ENCODE assay signal across 7 mouse cellular contexts in genomic region chr6:116774954-116775675, GRCm38 (mm10). TPM values are rescaled to one million over a fixed set of nuclear protein-coding genes. Genes with fewer than 3 reads are reported as not detected.
A peak's percentile ranks its signal among the peaks of the same experiment; 100 is the strongest.
DNase-seq lines count a peak whose midpoint lies in the region; ATAC-seq and TF ChIP-seq lines count a peak whose summit lies in the region.

No protein-coding gene starts in this region.

- no peak for TF ChIP-seq RAD21 in MEL (IDR thresholded peaks at IDR 0.05; ENCODE audit: low read depth, low read length)

- H3K36me3 ChIP-seq in kidney, adult 2 months (ENCODE audit: control insufficient read depth, insufficient read depth, low read length): no peaks in the 10 kb centered on the region
- no peaks in the 10 kb centered on the region for H3K36me3 ChIP-seq in kidney, embryonic 16.5 days (ENCODE audit: insufficient read depth, low read length)
- H3K36me3 ChIP-seq in MEL (ENCODE audit: control insufficient read depth in 1 of 2, insufficient read depth in 2 of 2, low read length in 2 of 2): no peaks in the 10 kb centered on the region

- TF ChIP-seq EP300 in MEL (IDR thresholded peaks at IDR 0.05; ENCODE audit: low read depth in 1 of 2, low read length in 2 of 2): no peak

- no peaks in the 10 kb centered on the region for H3K9me3 ChIP-seq in kidney, embryonic 16.5 days (ENCODE audit: low read length)
- H3K9me3 ChIP-seq in MEL (replicated peaks; ENCODE audit: insufficient read depth, low read length): no peaks in the 10 kb centered on the region

- 65% methylated on average over 12 of the region's 12 CpGs for WGBS in kidney, adult 2 months
- 80% methylated on average over 12 of the region's 12 CpGs for WGBS in kidney, embryonic 16.5 days
- WGBS in lung, adult 2 months: 66% methylated on average over 12 of the region's 12 CpGs

- no peak overlapping the region for H3K9ac ChIP-seq in kidney, embryonic 16.5 days (replicated peaks; ENCODE audit: low read length)
- H3K9ac ChIP-seq in MEL (ENCODE audit: control insufficient read depth, low read depth, low read length, poor library complexity, severe bottlenecking): no peak overlapping the region

- no peaks in the 10 kb centered on the region for H3K4me1 ChIP-seq in kidney, adult 2 months (ENCODE audit: control insufficient read depth, insufficient read depth, low read length)
- no peaks in the 10 kb centered on the region for H3K4me1 ChIP-seq in kidney, embryonic 16.5 days (ENCODE audit: insufficient read depth, low read length)
- no peaks in the 10 kb centered on the region for H3K4me1 ChIP-seq in MEL (ENCODE audit: control insufficient read depth in 1 of 2, insufficient read depth in 2 of 2, low read length in 2 of 2)
- H3K4me1 ChIP-seq in embryonic fibroblast, embryonic 13.5 days (ENCODE audit: control insufficient read depth, insufficient read depth, low read length): peaks cover 3% of the 10 kb centered on the region; the same call in 1 of the 2 replicates
- no peaks in the 10 kb centered on the region for H3K4me1 ChIP-seq in lung, adult 2 months (ENCODE audit: control insufficient read depth, insufficient read depth, low read length)

- no peaks in the 10 kb centered on the region for H3K27me3 ChIP-seq in kidney, adult 2 months (replicated peaks; ENCODE audit: control insufficient read depth, insufficient read depth, low read length)
- H3K27me3 ChIP-seq in kidney, embryonic 16.5 days (ENCODE audit: insufficient read depth, low read length): no peaks in the 10 kb centered on the region
- no peaks in the 10 kb centered on the region for H3K27me3 ChIP-seq in MEL (ENCODE audit: control insufficient read depth in 1 of 2, insufficient read depth in 2 of 2, low read length in 2 of 2)

- ATAC-seq in kidney, embryonic 16.5 days (ENCODE audit: low FRiP score, low TSS enrichment): no peak
- no peak for ATAC-seq in monocyte, adult 5-6 weeks (replicated peaks; ENCODE audit: insufficient number of reproducible peaks, low FRiP score, low TSS enrichment, poor library complexity, severe bottlenecking)

- H3K4me3 ChIP-seq in kidney, adult 2 months (ENCODE audit: insufficient read depth, low read depth, low read length): no peak overlapping the region
- no peak overlapping the region for H3K4me3 ChIP-seq in kidney, embryonic 16.5 days (ENCODE audit: low read length)
- no peak overlapping the region for H3K4me3 ChIP-seq in MEL (ENCODE audit: control insufficient read depth in 1 of 2, insufficient read depth in 1 of 2, low read depth in 2 of 2, low read length in 2 of 2)
- no peak overlapping the region for H3K4me3 ChIP-seq in embryonic fibroblast, embryonic 13.5 days (ENCODE audit: insufficient read depth, low read length)
- H3K4me3 ChIP-seq in lung, adult 2 months (replicated peaks; ENCODE audit: extremely low read depth, low read depth, low read length): no peak overlapping the region

- DNase-seq in kidney, adult 2 months: peak; percentile 34
- DNase-seq in A20 (ENCODE audit: low read depth, low spot score) (peak; percentile 35), MEL (ENCODE audit: low read depth, low spot score) (no peak)
- peak; percentile 14 for DNase-seq in lung, adult 2 months

- H3K79me2 ChIP-seq in MEL (ENCODE audit: control insufficient read depth, insufficient read depth, low read length, poor library complexity): no peaks in the 10 kb centered on the region

- no peak overlapping the region for H3K4me2 ChIP-seq in kidney, embryonic 16.5 days (replicated peaks; ENCODE audit: low read depth, low read length)

- TF ChIP-seq CTCF in kidney, adult 2 months (conservative IDR thresholded peaks at IDR 0.05; ENCODE audit: insufficient read depth, insufficient read length, low read depth, low read length): peak; percentile 67
- TF ChIP-seq CTCF in MEL (IDR thresholded peaks at IDR 0.05 in 2 of 3, conservative IDR thresholded peaks at IDR 0.05 in 1 of 3; ENCODE audit: control insufficient read depth in 1 of 3, insufficient read depth in 1 of 3, low read depth in 2 of 3, low read length in 3 of 3, poor library complexity in 1 of 3, severe bottlenecking in 1 of 3): peak; percentile 12 to 45 (median 41); a peak in 4 of 6 replicates
- peak; percentile 20; the same call in 1 of the 2 replicates for TF ChIP-seq CTCF in embryonic fibroblast, embryonic 13.5 days (IDR thresholded peaks at IDR 0.05; ENCODE audit: borderline replicate concordance, insufficient read depth, low read length)
- peak; percentile 66 for TF ChIP-seq CTCF in lung, adult 2 months (IDR thresholded peaks at IDR 0.05; ENCODE audit: insufficient read depth, low read length)

- no peak overlapping the region for H3K27ac ChIP-seq in kidney, adult 2 months (ENCODE audit: insufficient read depth, low read depth, low read length)
- H3K27ac ChIP-seq in kidney, embryonic 16.5 days (ENCODE audit: low read length): no peak overlapping the region
- H3K27ac ChIP-seq in MEL (ENCODE audit: control insufficient read depth, low read depth, low read length): no peak overlapping the region
- no peak overlapping the region for H3K27ac ChIP-seq in embryonic fibroblast, embryonic 13.5 days (ENCODE audit: insufficient read depth, low read length)

- no peak for TF ChIP-seq POLR2A in kidney, adult 2 months (IDR thresholded peaks at IDR 0.05; ENCODE audit: low read depth, low read length)
- TF ChIP-seq POLR2A in MEL (IDR thresholded peaks at IDR 0.05; ENCODE audit: control insufficient read depth in 1 of 2, insufficient read depth in 1 of 2, low read depth in 1 of 2, low read length in 2 of 2, poor library complexity in 1 of 2): no peak
- no peak for TF ChIP-seq POLR2A in embryonic fibroblast, embryonic 13.5 days (IDR thresholded peaks at IDR 0.05; ENCODE audit: low read depth, low read length)
- TF ChIP-seq POLR2A in lung, adult 2 months (IDR thresholded peaks at IDR 0.05; ENCODE audit: borderline replicate concordance, extremely low read depth, low read depth, low read length): no peak

TF ChIP-seq in MEL, 35 proteins besides CTCF, POLR2A, EP300 and RAD21:
- TF ChIP-seq MAFK (IDR thresholded peaks at IDR 0.05; ENCODE audit: borderline replicate concordance, low read depth, low read length): no peak
- TF ChIP-seq MAZ (IDR thresholded peaks at IDR 0.05; ENCODE audit: low read depth, low read length): no peak
- no peak for TF ChIP-seq ZMIZ1 (IDR thresholded peaks at IDR 0.05; ENCODE audit: low read depth, low read length)
- TF ChIP-seq POLR2AphosphoS2 (IDR thresholded peaks at IDR 0.05; ENCODE audit: low read length): no peak
- no peak for TF ChIP-seq E2F4 (IDR thresholded peaks at IDR 0.05; ENCODE audit: borderline replicate concordance, low read depth, low read length)
- TF ChIP-seq CHD1 (IDR thresholded peaks at IDR 0.05; ENCODE audit: low read depth, low read length): no peak
- no peak for TF ChIP-seq ETS1 (IDR thresholded peaks at IDR 0.05; ENCODE audit: low read depth, low read length)
- TF ChIP-seq TCF12 (IDR thresholded peaks at IDR 0.05; ENCODE audit: low read depth, low read length): no peak

RNA-seq across cellular contexts. Expression of gene Tmem72, which starts 58.4 kb away (rescaled TPM):
- 13.4 and 19.2 TPM in 2 replicates for polyA plus RNA-seq in kidney, adult 2 months (2012; rRNA removed)
- 11.8 and 12.4 TPM in 2 replicates for polyA plus RNA-seq in kidney, embryonic 16.5 days (2015; fragmentation: Nextera tagmentation; extraction: Ambion mirVana)
- total RNA-seq in MEL (2012; rRNA removed): under 0.01 and 0.04 TPM in 2 replicates
- polyA plus RNA-seq in MEL (2012; ENCODE audit: insufficient read depth in 1 of 2, insufficient read length in 2 of 2, low read depth in 1 of 2, low replicate concordance in 2 of 2, missing spikeins in 1 of 2): under 1 TPM in 1 of 2 experiments, not detected in 1; 0.01 TPM
- polyA plus RNA-seq in embryonic fibroblast, embryonic 13.5 days (2011; ENCODE audit: insufficient read length, low read depth, missing spikeins): not detected in 2 replicates
- polyA plus RNA-seq in lung, adult 2 months (2012; rRNA removed): 0.04 TPM in 1 of 2 replicates, not detected in the other
- 0.29 to 0.68 TPM (median 0.32 TPM) in 3 replicates for total RNA-seq in monocyte, adult 5-6 weeks (2017)

Comparison
In these comparisons a context has a peak if more than half of its experiments do, and no peak if none do; other contexts are left out.
1. RNA of gene Tmem72, which starts 58.4 kb away (polyA plus RNA-seq): 13.4 to 19.2 TPM in kidney, adult 2 months and 11.8 to 12.4 TPM in kidney, embryonic 16.5 days; 0.04 TPM in lung, adult 2 months, not detected in embryonic fibroblast, embryonic 13.5 days and 0.01 TPM in MEL; every median in the first group is over 10 times any median in the second.
2. Peak in every context shown above with its lines, with median percentiles within 50 percentile points of each other: CTCF ChIP-seq.